Mouse (Mus musculus) CH12.LX (cell line): ENCODE measurements at regions not wholly inside any gene's neighbourhood (a gene's known extent, or its start where the extent isn't known, plus 50 kb on each side); places are given as distances from the start of the nearest gene placed in this dataset.

Experiments used
- DNase-seq: peaks from one replicate; pipeline ENCODE4 v3.0.0-alpha.2; 2013; ENCODE audit errors: extremely low read depth
- H3K27ac ChIP-seq: 2 replicates; pipeline ENCODE4 v1.5.1; 2012; ENCODE audit warnings: low read depth, mild to moderate bottlenecking, control low read depth, moderate library complexity; ENCODE audit not compliant: insufficient read depth
- H3K27me3 ChIP-seq: replicated peaks from 2 replicates; pipeline ENCODE3; 2012; ENCODE audit warnings: inconsistent platforms
- H3K36me3 ChIP-seq, 2 experiments: replicated peaks in 1 of 2; 2 replicates each; pipeline versions ENCODE3 to v1.6.1; 2012; ENCODE audit warnings: inconsistent platforms in 1 of 2, low read length in 1 of 2, mild to moderate bottlenecking in 1 of 2, mixed read lengths in 1 of 2, moderate library complexity in 1 of 2; ENCODE audit not compliant: control insufficient read depth in 1 of 2, insufficient read depth in 1 of 2
- H3K4me1 ChIP-seq, 2 experiments: 2 replicates each; pipeline ENCODE4 v1.6.1; 2012; ENCODE audit warnings: inconsistent platforms in 1 of 2, moderate library complexity in 1 of 2; ENCODE audit not compliant: insufficient read depth in 2 of 2, control insufficient read depth in 1 of 2
- H3K4me2 ChIP-seq: 2 replicates; pipeline ENCODE4 v1.6.1; 2012; ENCODE audit warnings: low read depth, mild to moderate bottlenecking, control low read depth; ENCODE audit not compliant: poor library complexity, insufficient read depth, severe bottlenecking
- H3K4me3 ChIP-seq, 3 experiments: fragments of 150-350 bp in 1 of 3; sonication (generic) in 1 of 3; replicated peaks in 1 of 3; 2 replicates each; pipeline versions ENCODE3 to v1.5.1; 2011 to 2012; ENCODE audit warnings: low read depth in 2 of 3, low read length in 2 of 3, mild to moderate bottlenecking in 2 of 3, moderate library complexity in 2 of 3, control low read depth in 1 of 3, improper control_type of control experiment in 1 of 3, inconsistent platforms in 1 of 3, mixed read lengths in 1 of 3; ENCODE audit not compliant: poor library complexity in 1 of 3
- H3K79me2 ChIP-seq: replicated peaks from 2 replicates; pipeline ENCODE4 v1.6.1; 2012; ENCODE audit warnings: mild to moderate bottlenecking, moderate library complexity; ENCODE audit not compliant: control insufficient read depth, poor library complexity, insufficient read depth, severe bottlenecking; ENCODE audit errors: extremely low read depth
- H3K9ac ChIP-seq: 2 replicates; pipeline ENCODE4 v1.6.1; 2012; ENCODE audit warnings: low read depth, mild to moderate bottlenecking, control low read depth, moderate library complexity; ENCODE audit not compliant: insufficient read depth
- H3K9me3 ChIP-seq: replicated peaks from 2 replicates; pipeline ENCODE3; 2012; ENCODE audit warnings: low read length, inconsistent platforms, mixed read lengths
- CTCF ChIP-seq, 2 experiments: IDR thresholded peaks in 1 of 2; conservative IDR thresholded peaks in 1 of 2; 2 replicates each; pipeline ENCODE4 v1.5.1; 2011 to 2012; ENCODE audit warnings: low read depth in 2 of 2, low read length in 2 of 2, improper control_type of control experiment in 1 of 2, inconsistent platforms in 1 of 2, mild to moderate bottlenecking in 1 of 2, moderate library complexity in 1 of 2
- ELF1 ChIP-seq: IDR thresholded peaks from 2 replicates; pipeline ENCODE4 v1.6.1; 2014; ENCODE audit warnings: low read depth, mild to moderate bottlenecking, inconsistent platforms, low read length, improper control_type of control experiment
- EP300 ChIP-seq: IDR thresholded peaks from 2 replicates; pipeline ENCODE4 v1.6.1; 2011; ENCODE audit warnings: low read length, improper control_type of control experiment
- JUN ChIP-seq: IDR thresholded peaks from 2 replicates; pipeline ENCODE4 v1.6.1; 2011; ENCODE audit warnings: low read depth, mild to moderate bottlenecking, low read length, improper control_type of control experiment, moderate library complexity; ENCODE audit not compliant: insufficient read depth
- JUND ChIP-seq: conservative IDR thresholded peaks from 2 replicates; pipeline ENCODE4 v1.6.1; 2011; ENCODE audit warnings: low read depth, low read length, improper control_type of control experiment
- MAFK ChIP-seq: IDR thresholded peaks from 2 replicates; pipeline ENCODE4 v1.6.1; 2011; ENCODE audit warnings: low read length, improper control_type of control experiment; ENCODE audit not compliant: insufficient replicate concordance
- MAX ChIP-seq: IDR thresholded peaks from 2 replicates; pipeline ENCODE4 v1.6.1; 2011; ENCODE audit warnings: low read length, improper control_type of control experiment
- MAZ ChIP-seq: IDR thresholded peaks from 2 replicates; pipeline ENCODE4 v1.6.1; 2012; ENCODE audit warnings: low read depth, mild to moderate bottlenecking, inconsistent platforms, low read length, improper control_type of control experiment, moderate library complexity
- MXI1 ChIP-seq: IDR thresholded peaks from 2 replicates; pipeline ENCODE4 v1.6.1; 2011; ENCODE audit warnings: mild to moderate bottlenecking, low read depth, low read length, improper control_type of control experiment
- NELFE ChIP-seq: IDR thresholded peaks from 2 replicates; pipeline ENCODE4 v1.6.1; 2011; ENCODE audit warnings: low read depth, low read length, improper control_type of control experiment
- NRF1 ChIP-seq: IDR thresholded peaks from 2 replicates; pipeline ENCODE4 v1.6.1; 2014; ENCODE audit warnings: low read depth, mild to moderate bottlenecking, inconsistent platforms, low read length, improper control_type of control experiment, moderate library complexity
- PAX5 ChIP-seq: IDR thresholded peaks from 2 replicates; pipeline ENCODE4 v1.6.1; 2012; ENCODE audit warnings: low read length, inconsistent platforms, mixed read lengths
- POLR2AphosphoS2 ChIP-seq: IDR thresholded peaks from 2 replicates; pipeline ENCODE4 v1.6.1; 2011; ENCODE audit warnings: low read depth, low read length, improper control_type of control experiment
- RAD21 ChIP-seq: IDR thresholded peaks from 2 replicates; pipeline ENCODE4 v1.6.1; 2011; ENCODE audit warnings: low read depth, mild to moderate bottlenecking, low read length, improper control_type of control experiment, moderate library complexity
- SIN3A ChIP-seq: IDR thresholded peaks from 2 replicates; pipeline ENCODE4 v1.6.1; 2012; ENCODE audit warnings: low read length, improper control_type of control experiment, inconsistent platforms
- SMC3 ChIP-seq: IDR thresholded peaks from 2 replicates; pipeline ENCODE4 v1.6.1; 2011; ENCODE audit warnings: low read depth, low read length, improper control_type of control experiment
- TBP ChIP-seq: conservative IDR thresholded peaks from 2 replicates; pipeline ENCODE4 v1.6.1; 2011; ENCODE audit warnings: low read depth, low read length, improper control_type of control experiment
- TCF12 ChIP-seq: IDR thresholded peaks from 2 replicates; pipeline ENCODE4 v1.6.1; 2014; ENCODE audit warnings: low read depth, mild to moderate bottlenecking, inconsistent platforms, low read length, improper control_type of control experiment
- USF1 ChIP-seq: IDR thresholded peaks from 2 replicates; pipeline ENCODE4 v1.6.1; 2014; ENCODE audit warnings: low read depth, mild to moderate bottlenecking, inconsistent platforms, low read length, improper control_type of control experiment
- USF2 ChIP-seq: conservative IDR thresholded peaks from 2 replicates; pipeline ENCODE4 v1.6.1; 2011; ENCODE audit warnings: low read depth, low read length, improper control_type of control experiment
- ZC3H11A ChIP-seq: IDR thresholded peaks from 2 replicates; pipeline ENCODE4 v1.6.1; 2012; ENCODE audit warnings: low read depth, mild to moderate bottlenecking, inconsistent platforms, low read length, improper control_type of control experiment
- ZMIZ1 ChIP-seq: IDR thresholded peaks from 2 replicates; pipeline ENCODE4 v1.6.1; 2012; ENCODE audit warnings: low read depth, mild to moderate bottlenecking, inconsistent platforms, low read length, improper control_type of control experiment
- ZNF384 ChIP-seq: IDR thresholded peaks from 2 replicates; pipeline ENCODE4 v1.6.1; 2012; ENCODE audit warnings: low read depth, low read length, improper control_type of control experiment, inconsistent platforms
- dilution Hi-C: fragments of 300-500 bp; cut with MboI; formaldehyde crosslinking; loops from 2 replicates; pipeline ENCODE4 v1.14.3; 2020; ENCODE audit warnings: low sequenced_read_pairs; ENCODE audit not compliant: extremely low pct_unique_long_range_greater_than_20kb, extremely low pct_ligation_motif_present
- in situ Hi-C: fragments of 300-500 bp; cut with MboI; formaldehyde crosslinking; loops from 3 replicates; pipeline ENCODE4 v1.14.3; 2019; ENCODE audit warnings: low sequenced_read_pairs, low pct_ligation_motif_present, low pct_unique_long_range_greater_than_20kb, mixed read lengths

DNA sequence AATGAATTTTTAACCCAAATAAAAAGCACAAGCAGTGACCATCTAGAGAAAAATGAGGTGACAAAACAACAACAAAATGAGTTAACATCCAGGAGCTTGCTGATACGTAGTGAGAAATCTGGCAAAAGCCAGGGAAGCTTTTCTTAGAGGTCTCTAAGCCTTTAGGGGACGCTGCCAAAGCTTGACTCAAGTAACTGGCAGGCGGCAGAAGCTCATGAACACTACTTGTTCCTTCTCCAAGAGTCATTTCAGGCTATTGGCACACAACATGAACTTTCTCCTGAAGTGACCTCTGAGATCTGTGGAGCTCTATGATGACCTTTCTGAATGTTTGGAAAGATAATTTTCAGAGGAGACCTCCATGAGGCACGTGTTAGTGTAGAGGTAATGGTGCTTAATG, 98.6 kb upstream of the Nova1 start:
- Histone ChIP-seq H3K4me2 (no peak overlapping the region), H3K9ac (no peak overlapping the region), H3K4me3 (no peak overlapping the region), H3K27me3 (no peaks in the 10 kb centered on the region), H3K4me1 (no peaks in the 10 kb centered on the region), H3K9me3 (no peaks in the 10 kb centered on the region), H3K79me2 (no peaks in the 10 kb centered on the region), H3K27ac (no peak overlapping the region), H3K36me3 (no peaks in the 10 kb centered on the region)
- DNase-seq, result no peak
- dilution Hi-C loops (no loop called here), in situ Hi-C loops (no loop called here)
- TF ChIP-seq USF1 (no peak), PAX5 (no peak), JUND (no peak), MXI1 (no peak), MAX (no peak), ZNF384 (no peak), TCF12 (no peak), ELF1 (no peak), SIN3A (no peak), MAZ (no peak), TBP (no peak), JUN (no peak), SMC3 (no peak), ZMIZ1 (no peak)

DNA sequence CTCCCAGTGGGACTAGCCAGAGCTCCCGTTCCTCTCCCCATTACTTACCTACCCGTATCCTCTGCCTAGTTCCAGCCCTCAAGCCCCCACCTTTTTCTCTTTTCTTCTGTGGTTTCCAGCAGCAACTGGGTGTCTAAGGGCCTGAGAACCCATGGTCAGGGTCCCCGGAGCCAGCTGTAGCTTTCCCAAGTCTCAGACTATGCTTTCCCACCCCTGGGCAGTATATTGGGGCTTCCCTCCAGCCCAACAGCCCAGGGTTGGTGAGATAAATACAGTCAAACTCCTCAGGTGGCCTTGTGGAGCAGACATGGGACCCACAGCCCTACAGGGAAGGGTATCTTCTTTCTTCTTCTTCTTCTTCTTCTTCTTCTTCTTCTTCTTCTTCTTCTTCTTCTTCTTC, 59.4 kb upstream of the Nova1 start:
- H3K4me3 ChIP-seq, result no peak overlapping the region
- no peak overlapping the region for H3K27ac ChIP-seq
- H3K79me2 ChIP-seq, result no peaks in the 10 kb centered on the region
- no peaks in the 10 kb centered on the region for H3K36me3 ChIP-seq
- in situ Hi-C loops (no loop called here), dilution Hi-C loops (no loop called here)
- TF ChIP-seq ZC3H11A (no peak), POLR2AphosphoS2 (no peak), SIN3A (no peak), JUND (no peak)
- H3K4me2 ChIP-seq, result no peak overlapping the region
- H3K4me1 ChIP-seq, result no peaks in the 10 kb centered on the region
- H3K9me3 ChIP-seq, result no peaks in the 10 kb centered on the region
- no peak for DNase-seq
- no peaks in the 10 kb centered on the region for H3K27me3 ChIP-seq
- no peak overlapping the region for H3K9ac ChIP-seq

DNA sequence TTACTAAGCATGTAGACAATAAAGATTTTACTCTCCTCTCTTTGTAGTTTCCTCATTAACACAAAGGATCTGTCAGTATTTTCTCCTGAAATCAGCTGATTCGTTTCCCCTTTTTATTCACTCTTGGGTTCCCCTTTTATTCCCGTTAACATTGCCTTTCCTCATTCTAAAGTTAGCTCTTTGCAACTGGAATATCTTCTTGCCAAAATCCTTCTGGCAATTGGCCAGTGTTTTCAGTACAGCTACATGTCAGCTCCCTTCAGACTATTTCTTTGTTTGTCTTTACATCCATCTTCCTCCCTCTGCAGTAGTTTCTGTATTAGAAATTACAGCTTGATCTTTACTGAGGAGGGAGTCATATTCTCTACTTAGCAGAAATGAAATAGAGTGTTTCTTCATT, 51.4 kb upstream of the Nova1 start:
- TF ChIP-seq MAZ, result no peak
- no peak for TF ChIP-seq JUND
- TF ChIP-seq MAFK, result no peak
- no peak for TF ChIP-seq NELFE
- TF ChIP-seq RAD21, result no peak
- TF ChIP-seq TBP, result no peak
- TF ChIP-seq NRF1, result no peak
- no peak for TF ChIP-seq CTCF (conservative IDR thresholded peaks at IDR 0.05 in 1 of 2, IDR thresholded peaks at IDR 0.05 in 1 of 2; ENCODE audit: low read depth in 2 of 2, low read length in 2 of 2)
- TF ChIP-seq ZNF384, result no peak
- no peak for TF ChIP-seq ZC3H11A
- no peak for TF ChIP-seq MXI1
- no peak for TF ChIP-seq USF2
- TF ChIP-seq JUN, result no peak
- no peak for TF ChIP-seq EP300
- Histone ChIP-seq H3K36me3 (no peaks in the 10 kb centered on the region), H3K9me3 (no peaks in the 10 kb centered on the region), H3K79me2 (no peaks in the 10 kb centered on the region), H3K4me1 (no peaks in the 10 kb centered on the region), H3K9ac (no peak overlapping the region), H3K27me3 (no peaks in the 10 kb centered on the region), H3K4me3 (no peak overlapping the region), H3K27ac (no peak overlapping the region), H3K4me2 (no peak overlapping the region)
- in situ Hi-C loops, result no loop called here
- dilution Hi-C loops, result no loop called here
- DNase-seq, result no peak
